Mouse (Mus musculus) left cerebral cortex, postnatal 36 days (tissue): Measurements from ENCODE around the gene Sertad2. TPM values are rescaled to one million over a fixed set of nuclear protein-coding genes. Genes with fewer than 3 reads are reported as not detected.
A peak's percentile ranks its signal among the peaks of the same experiment; 100 is the strongest.

ENCODE experiments used
- DNase-seq, 2 experiments: peaks; one replicate each; pipeline ENCODE4 v3.0.0; 2021 to 2022; ENCODE audit warnings: low spot score in 2 of 2, mixed read lengths in 1 of 2
- intact Hi-C: fragments of 180-260 bp; cut with DNase I; formaldehyde crosslinking; loops from one replicate; pipeline ENCODE4 v1.15.1; 2025
- total RNA-seq, 2 experiments: library from RNA; stranded (reverse); gene quantifications; 2 replicates each; pipeline ENCODE4 v1.2.3; 2021

Gene Sertad2
- total RNA-seq, 2 experiments from 2014 or later = 20.5 to 21.9 TPM

GRCm38 (mm10) chr11:20543453-20544120 is 534 bp downstream of the Sertad2 start:
- DNase-seq = no peak
- intact Hi-C loops = loop anchor here (1.0 to 5.0 kb wide), 3 partner anchors 86 to 199 kb away; partner anchors contain the start of gene Aftph

- intact Hi-C loops = loop anchor here (5.0 kb wide), 2 partner anchors 87 to 198 kb away; partner anchors contain the start of gene Aftph
- DNase-seq = no peak
These were observed 1.3 kb downstream of the Sertad2 start for GRCm38 (mm10) chr11:20544376-20544775.

GRCm38 (mm10) chr11:20544801-20545515 is 1.9 kb downstream of the Sertad2 start:
- intact Hi-C loops = loop anchor here (5.0 kb wide), 2 partner anchors 88 to 197 kb away; partner anchors contain the start of gene Aftph
- no peak for DNase-seq

- DNase-seq = no peak
- intact Hi-C loops = no loop called here
These were observed 6.4 kb downstream of the Sertad2 start for GRCm38 (mm10) chr11:20549481-20549880.

- intact Hi-C loops = no loop called here
- DNase-seq = no peak
These were observed 7.1 kb downstream of the Sertad2 start for GRCm38 (mm10) chr11:20550196-20550595.

- no peak for DNase-seq
- intact Hi-C loops = no loop called here
These were observed 9.0 kb downstream of the Sertad2 start for GRCm38 (mm10) chr11:20552059-20552458.

GRCm38 (mm10) chr11:20552758-20553673 is 10.0 kb downstream of the Sertad2 start:
- intact Hi-C loops = no loop called here
- DNase-seq = no peak

- intact Hi-C loops = no loop called here
- no peak for DNase-seq
These were observed 12.6 kb downstream of the Sertad2 start for GRCm38 (mm10) chr11:20555651-20556050.

GRCm38 (mm10) chr11:20556163-20556911 is 13.3 kb downstream of the Sertad2 start:
- intact Hi-C loops = no loop called here

GRCm38 (mm10) chr11:20559236-20559950 is 16.3 kb downstream of the Sertad2 start:
- intact Hi-C loops = no loop called here
- no peak for DNase-seq

More at GRCm38 (mm10) chr11:20556163-20556911, 13.3 kb downstream of the Sertad2 start:
- no peak for DNase-seq

GRCm38 (mm10) chr11:20559951-20560642 is 17.0 kb downstream of the Sertad2 start:
- DNase-seq = no peak
- intact Hi-C loops = no loop called here

- no peak for DNase-seq
- intact Hi-C loops = no loop called here
These were observed 18.4 kb downstream of the Sertad2 start for GRCm38 (mm10) chr11:20561323-20562002.

- DNase-seq = no peak
- intact Hi-C loops = no loop called here
These were observed 22.0 kb downstream of the Sertad2 start for GRCm38 (mm10) chr11:20565057-20565456.

- DNase-seq = peak; percentile 46 to 63
- intact Hi-C loops = no loop called here
These were observed 28.8 kb downstream of the Sertad2 start for GRCm38 (mm10) chr11:20571702-20572413.

- intact Hi-C loops = no loop called here
- DNase-seq = no peak
These were observed 33.1 kb downstream of the Sertad2 start for GRCm38 (mm10) chr11:20576046-20576635.

GRCm38 (mm10) chr11:20582758-20583157 is 39.7 kb downstream of the Sertad2 start:
- intact Hi-C loops = no loop called here
- DNase-seq = no peak
